Mouse (Mus musculus): ENCODE results near the gene Retn. TPM values are rescaled to one million over a fixed set of nuclear protein-coding genes. Genes with fewer than 3 reads are reported as not detected.

Retn gene
- polyA plus RNA-seq (2016; fragmentation: Nextera tagmentation; extraction: Ambion mirVana), result 0.38 TPM in 1 of 2 replicates, not detected in the other

GRCm38 (mm10) chr8:3655526-3655925 is at the start of gene Retn:
TSS of gene Retn (plus strand) at chr8:3655770.
- no peaks in the 10 kb centered on the region for H3K9me3 ChIP-seq
- 71% methylated on average over 3 of the region's 3 CpGs for WGBS
- no peak for ATAC-seq (ENCODE audit: insufficient number of reproducible peaks, insufficient read depth, low FRiP score, low TSS enrichment)
- no peak within 1 kb of the TSS for H3K4me3 ChIP-seq
- no peaks in the 10 kb centered on the region for H3K36me3 ChIP-seq
- H3K9ac ChIP-seq, result no peak within 1 kb of the TSS
- no peaks in the 10 kb centered on the region for H3K27me3 ChIP-seq
- H3K4me2 ChIP-seq (replicated peaks), result no peak within 1 kb of the TSS
- H3K27ac ChIP-seq, result no peak within 1 kb of the TSS
- peaks cover 8% of the 10 kb centered on the region for H3K4me1 ChIP-seq

DNA sequence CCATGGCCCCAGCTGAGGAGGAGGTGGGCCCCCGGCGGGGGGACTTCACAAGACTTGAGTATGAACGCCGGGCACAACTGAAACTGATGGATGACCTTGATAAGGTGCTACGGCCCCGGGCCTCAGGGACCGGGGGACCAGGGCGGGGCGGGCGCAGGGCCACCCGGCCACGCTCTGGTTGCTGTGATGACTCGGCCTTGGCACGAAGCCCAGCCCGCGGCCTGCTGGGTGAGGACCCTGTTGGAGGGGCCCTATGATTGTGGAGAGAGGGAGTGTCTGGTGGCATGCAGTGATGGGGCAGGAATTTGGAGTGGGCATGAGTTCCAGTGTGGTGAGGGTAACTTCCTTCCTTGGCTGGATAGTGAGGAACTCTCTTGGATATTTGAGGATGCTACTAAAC is 49.0 kb upstream of the Retn start:
- no peaks in the 10 kb centered on the region for H3K9me3 ChIP-seq
- peaks cover 66% of the 10 kb centered on the region for H3K36me3 ChIP-seq
- H3K9ac ChIP-seq, result no peak overlapping the region
- ATAC-seq (ENCODE audit: insufficient number of reproducible peaks, insufficient read depth, low FRiP score, low TSS enrichment), result no peak
- H3K27ac ChIP-seq, result no peak overlapping the region
- 90% methylated on average over 16 of the region's 16 CpGs for WGBS
- no peak overlapping the region for H3K4me2 ChIP-seq (replicated peaks)
- no peaks in the 10 kb centered on the region for H3K27me3 ChIP-seq
- no peak overlapping the region for H3K4me3 ChIP-seq
- H3K4me1 ChIP-seq, result no peaks in the 10 kb centered on the region

DNA sequence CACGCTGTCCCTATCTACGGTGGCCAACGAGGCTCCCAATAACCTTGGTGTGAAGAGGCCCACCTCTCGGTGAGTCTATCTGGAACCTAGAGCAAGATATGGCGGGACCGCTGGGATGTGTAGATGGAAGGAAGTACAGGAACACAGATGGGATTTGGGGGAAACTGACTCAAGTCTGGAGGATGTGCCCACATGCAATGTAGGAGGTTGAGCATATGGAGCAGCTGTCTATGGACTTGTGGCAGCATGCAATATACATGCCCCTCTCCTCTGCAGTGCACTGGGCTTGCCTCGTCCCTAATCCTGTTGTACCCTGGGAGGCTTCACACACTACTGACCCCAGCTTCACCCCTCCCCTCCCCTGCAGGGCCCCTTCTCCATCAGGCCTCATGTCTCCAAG is 47.7 kb upstream of the Retn start:
- Histone ChIP-seq H3K9me3 (no peaks in the 10 kb centered on the region), H3K27me3 (no peaks in the 10 kb centered on the region), H3K27ac (no peak overlapping the region), H3K36me3 (peaks cover 68% of the 10 kb centered on the region), H3K4me1 (no peaks in the 10 kb centered on the region), H3K4me3 (no peak overlapping the region), H3K4me2 (replicated peaks) (no peak overlapping the region), H3K9ac (no peak overlapping the region)
- WGBS, result 90% methylated on average over 7 of the region's 7 CpGs
- ATAC-seq (ENCODE audit: insufficient number of reproducible peaks, insufficient read depth, low FRiP score, low TSS enrichment), result no peak

GRCm38 (mm10) chr8:3609046-3609815 is 46.3 kb upstream of the Retn start:
- 86% methylated on average over 12 of the region's 12 CpGs for WGBS
- no peak overlapping the region for H3K27ac ChIP-seq
- no peaks in the 10 kb centered on the region for H3K4me1 ChIP-seq
- H3K36me3 ChIP-seq, result peaks cover 68% of the 10 kb centered on the region
- H3K4me2 ChIP-seq (replicated peaks), result no peak overlapping the region
- no peaks in the 10 kb centered on the region for H3K9me3 ChIP-seq
- H3K27me3 ChIP-seq, result no peaks in the 10 kb centered on the region
- H3K4me3 ChIP-seq, result no peak overlapping the region
- no peak for ATAC-seq (ENCODE audit: insufficient number of reproducible peaks, insufficient read depth, low FRiP score, low TSS enrichment)
- no peak overlapping the region for H3K9ac ChIP-seq

DNA sequence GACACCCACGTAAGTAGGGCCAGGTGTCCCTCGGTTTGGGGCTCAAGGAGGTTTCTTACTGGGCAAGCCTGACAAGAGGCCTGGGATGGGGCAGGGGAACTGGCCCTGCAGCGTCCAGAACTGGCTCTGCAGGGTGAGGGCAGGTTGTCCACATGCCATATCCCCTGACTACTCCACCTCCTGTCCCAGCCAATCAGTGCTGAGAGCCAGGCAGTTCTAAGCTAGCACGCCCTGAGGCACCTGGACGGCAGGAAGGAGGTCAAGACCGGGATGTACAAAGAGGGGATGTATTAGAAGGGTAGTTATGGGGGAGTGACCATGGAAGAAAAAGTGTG is 45.8 kb upstream of the Retn start:
- no peak overlapping the region for H3K9ac ChIP-seq
- H3K9me3 ChIP-seq, result no peaks in the 10 kb centered on the region
- 75% methylated on average over 6 of the region's 6 CpGs for WGBS
- H3K27me3 ChIP-seq, result no peaks in the 10 kb centered on the region
- no peak overlapping the region for H3K4me3 ChIP-seq
- no peak for ATAC-seq (ENCODE audit: insufficient number of reproducible peaks, insufficient read depth, low FRiP score, low TSS enrichment)
- no peak overlapping the region for H3K27ac ChIP-seq
- H3K4me1 ChIP-seq, result no peaks in the 10 kb centered on the region
- no peak overlapping the region for H3K4me2 ChIP-seq (replicated peaks)
- peaks cover 74% of the 10 kb centered on the region for H3K36me3 ChIP-seq

GRCm38 (mm10) chr8:3621199-3621970 is 34.2 kb upstream of the Retn start, which contains the start of the genes Xab2 and Pet100:
TSS of gene Xab2 (minus strand) at chr8:3621316.
TSS of gene Pet100 (plus strand) at chr8:3621548.
- peak; percentile 96 for ATAC-seq (ENCODE audit: insufficient number of reproducible peaks, insufficient read depth, low FRiP score, low TSS enrichment)
- H3K9me3 ChIP-seq, result no peaks in the 10 kb centered on the region
- H3K4me2 ChIP-seq (replicated peaks), result peak within 1 kb of the TSS; percentile 71
- WGBS, result 1% methylated on average over 37 of the region's 37 CpGs
- H3K27ac ChIP-seq, result no peak within 1 kb of the TSS
- H3K36me3 ChIP-seq, result peaks cover 21% of the 10 kb centered on the region
- H3K27me3 ChIP-seq, result no peaks in the 10 kb centered on the region
- H3K9ac ChIP-seq, result peak within 1 kb of the TSS; percentile 74
- peak within 1 kb of the TSS; percentile 95 for H3K4me3 ChIP-seq
- peaks cover 13% of the 10 kb centered on the region for H3K4me1 ChIP-seq

DNA sequence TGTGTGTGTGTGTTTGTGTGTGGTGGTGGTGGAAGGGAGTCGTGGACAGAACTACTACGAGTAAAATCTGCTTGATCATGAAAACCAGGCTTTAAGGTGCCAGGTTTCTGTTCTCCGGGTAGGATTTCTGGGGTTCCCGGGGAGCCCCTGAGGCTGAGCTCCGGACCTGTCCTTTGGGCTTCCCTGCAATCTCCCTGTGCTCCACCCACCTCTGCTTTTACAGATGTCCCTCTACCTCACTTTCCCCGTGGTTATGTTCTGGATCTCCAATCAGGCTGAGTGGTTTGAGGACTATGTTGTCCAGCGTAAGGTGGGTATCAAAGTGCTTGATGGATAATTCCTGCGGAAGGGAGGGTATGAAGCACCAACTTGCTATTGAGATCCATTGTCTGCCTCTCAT is 33.5 kb upstream of the Retn start:
- WGBS, result 62% methylated on average over 8 of the region's 8 CpGs
- Histone ChIP-seq H3K27me3 (no peaks in the 10 kb centered on the region), H3K9ac (peak overlapping the region; percentile 57), H3K4me3 (peak overlapping the region; percentile 95), H3K9me3 (no peaks in the 10 kb centered on the region), H3K27ac (no peak overlapping the region), H3K36me3 (0 out of 2 replicates have a peak, but pooled peaks cover 15% of the 10 kb centered on the region), H3K4me1 (peaks cover 13% of the 10 kb centered on the region), H3K4me2 (replicated peaks) (peak overlapping the region; percentile 71)
- no peak for ATAC-seq (ENCODE audit: insufficient number of reproducible peaks, insufficient read depth, low FRiP score, low TSS enrichment)

GRCm38 (mm10) chr8:3625445-3625844 is 30.1 kb upstream of the Retn start, which contains the start of gene Pcp2:
TSS of gene Pcp2 (minus strand) at chr8:3625545.
- no peak within 1 kb of the TSS for H3K4me2 ChIP-seq (replicated peaks)
- H3K36me3 ChIP-seq, result no peaks in the 10 kb centered on the region
- H3K27ac ChIP-seq, result no peak within 1 kb of the TSS
- H3K9me3 ChIP-seq, result no peaks in the 10 kb centered on the region
- peaks cover 5% of the 10 kb centered on the region for H3K4me1 ChIP-seq
- no peak within 1 kb of the TSS for H3K9ac ChIP-seq
- H3K27me3 ChIP-seq, result peaks cover 12% of the 10 kb centered on the region
- no peak for ATAC-seq (ENCODE audit: insufficient number of reproducible peaks, insufficient read depth, low FRiP score, low TSS enrichment)
- 43% methylated on average over 1 of the region's 1 CpGs for WGBS
- H3K4me3 ChIP-seq, result no peak within 1 kb of the TSS

DNA sequence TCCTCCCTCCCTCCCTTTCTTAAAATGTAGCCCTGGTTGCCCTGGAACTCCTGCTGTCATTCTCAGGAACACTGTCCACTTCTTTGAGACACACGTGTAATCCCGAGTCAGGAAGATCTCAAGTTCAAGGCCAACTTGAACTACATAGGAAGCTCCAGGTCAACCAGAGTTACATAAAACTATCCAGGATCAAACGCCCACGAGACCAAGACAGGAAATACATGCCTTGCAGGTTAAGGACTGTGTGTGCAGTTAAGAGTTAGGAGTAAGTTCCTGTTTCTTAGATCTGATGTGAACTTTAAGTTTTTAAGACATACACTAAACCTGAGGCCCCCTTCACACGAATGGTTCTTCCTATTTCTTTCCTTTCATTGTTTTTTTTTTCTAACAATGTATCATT is 28.6 kb upstream of the Retn start:
- Histone ChIP-seq H3K27me3 (peaks cover 25% of the 10 kb centered on the region), H3K4me2 (replicated peaks) (no peak overlapping the region), H3K36me3 (no peaks in the 10 kb centered on the region), H3K4me3 (no peak overlapping the region), H3K9me3 (no peaks in the 10 kb centered on the region), H3K4me1 (peaks cover 3% of the 10 kb centered on the region; the same call in 1 of the 2 replicates), H3K27ac (no peak overlapping the region), H3K9ac (no peak overlapping the region)
- WGBS, result 63% methylated on average over 5 of the region's 5 CpGs
- no peak for ATAC-seq (ENCODE audit: insufficient number of reproducible peaks, insufficient read depth, low FRiP score, low TSS enrichment)

- no peaks in the 10 kb centered on the region for H3K4me1 ChIP-seq
- H3K4me3 ChIP-seq, result no peak overlapping the region
- H3K27ac ChIP-seq, result no peak overlapping the region
- peaks cover 26% of the 10 kb centered on the region for H3K27me3 ChIP-seq
- H3K9me3 ChIP-seq, result no peaks in the 10 kb centered on the region
- H3K36me3 ChIP-seq, result no peaks in the 10 kb centered on the region
- WGBS, result 32% methylated on average over 5 of the region's 5 CpGs
- no peak for ATAC-seq (ENCODE audit: insufficient number of reproducible peaks, insufficient read depth, low FRiP score, low TSS enrichment)
- H3K9ac ChIP-seq, result no peak overlapping the region
- H3K4me2 ChIP-seq (replicated peaks), result no peak overlapping the region
Measured at GRCm38 (mm10) chr8:3628014-3628413, 27.6 kb upstream of the Retn start.

DNA sequence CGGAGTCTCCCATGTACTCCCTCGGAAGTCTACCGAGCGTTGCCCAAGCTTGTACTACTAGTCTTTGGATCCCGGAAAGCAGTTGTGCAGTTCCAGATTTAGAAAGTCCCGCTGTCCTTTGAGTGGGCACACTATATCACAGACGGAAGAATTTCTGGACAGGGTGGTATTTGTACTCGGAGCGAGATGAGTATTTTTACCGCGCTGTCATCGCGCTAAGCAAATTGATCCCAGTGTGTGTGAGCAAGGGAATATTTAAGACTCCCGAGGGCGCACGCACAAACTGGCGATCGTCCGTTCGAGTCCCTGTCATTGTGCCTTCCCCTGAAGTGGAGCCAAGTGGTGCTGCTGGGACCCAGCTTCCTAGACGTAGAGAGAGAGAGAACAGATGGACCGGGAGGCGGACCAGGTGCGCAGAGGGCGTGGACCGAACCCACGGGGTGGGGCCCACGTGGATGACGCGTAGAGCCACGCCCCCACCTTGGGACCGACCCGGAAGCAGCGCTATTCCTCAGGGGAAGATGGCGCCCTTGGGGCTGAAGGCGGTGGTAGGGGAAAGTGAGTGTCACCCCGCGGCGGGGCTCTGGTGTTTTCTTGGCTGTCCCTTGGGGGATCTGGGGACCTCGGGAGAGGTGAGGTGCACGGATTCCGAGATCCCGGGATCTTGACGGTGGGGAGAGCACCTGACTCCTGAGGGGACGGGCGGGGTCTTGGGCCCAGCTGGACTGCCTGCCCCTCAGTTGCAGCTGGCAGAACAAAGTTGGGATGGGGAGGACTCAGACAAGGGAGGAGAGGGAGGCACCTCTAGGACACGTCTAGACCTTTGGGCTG is 24.7 kb upstream of the Retn start, which contains the start of gene Stxbp2:
Gene Stxbp2, plus strand, starts transcription at position 309 of the 831 bp plus-strand sequence.
- H3K4me3 ChIP-seq, result peak within 1 kb of the TSS; percentile 51
- H3K9me3 ChIP-seq, result no peaks in the 10 kb centered on the region
- H3K36me3 ChIP-seq, result no peaks in the 10 kb centered on the region
- H3K27ac ChIP-seq, result no peak within 1 kb of the TSS
- H3K4me1 ChIP-seq, result no peaks in the 10 kb centered on the region
- H3K4me2 ChIP-seq (replicated peaks), result peak within 1 kb of the TSS; percentile 74
- peak within 1 kb of the TSS; percentile 33; the same call in 1 of the 2 replicates for H3K9ac ChIP-seq
- ATAC-seq (ENCODE audit: insufficient number of reproducible peaks, insufficient read depth, low FRiP score, low TSS enrichment), result 0 out of 2 replicates have a peak, but pooled peaks have one; percentile 67
- H3K27me3 ChIP-seq, result peaks cover 26% of the 10 kb centered on the region
- WGBS, result 6% methylated on average over 47 of the region's 47 CpGs

Data from embryonic facial prominence, embryonic 12.5 days (tissue).